Mouse (Mus musculus) sigmoid colon, adult 10 weeks (tissue): Measurements from ENCODE around the gene Htatip2. TPM values are rescaled to one million over a fixed set of nuclear protein-coding genes. Genes with fewer than 3 reads are reported as not detected.

Experiments used
- polyA plus RNA-seq: library from polyadenylated mRNA; stranded (reverse); fragments of 350-450 nt; fragmentation: Illumina TruSeq; extraction: RNeasy Lipid Tissue Mini Kit (QIAGEN cat#74804); gene quantifications from one replicate; pipeline ENCODE4 v1.2.3, GENCODE M21; 2014; ENCODE audit warnings: low read depth, low replicate concordance

The Htatip2 gene
- 9.1 TPM for polyA plus RNA-seq

GRCm38 (mm10) chr7:49758934-49759571 lies at the start of gene Htatip2:
TSS of gene Htatip2 (plus strand) at chr7:49759115.

GRCm38 (mm10) chr7:49778114-49778901 lies 19.4 kb downstream of the Htatip2 start, which contains the start of gene Prmt3:
TSS of gene Prmt3 (plus strand) at chr7:49778346.

Other genes starting within 250 kb of the Htatip2 start
- not detected for gene Dbx1, start 122.3 kb upstream of the Htatip2 start, polyA plus RNA-seq
- gene Prmt3, start 19.2 kb downstream of the Htatip2 start, polyA plus RNA-seq, result 23.2 TPM
- gene Slc6a5, start 151.0 kb downstream of the Htatip2 start, polyA plus RNA-seq, result not detected
- 0.19 TPM for gene Nell1, start 215.7 kb downstream of the Htatip2 start, polyA plus RNA-seq